Mouse (Mus musculus) kidney, postnatal 25 days (tissue): ENCODE data around the gene Ets2.
"Not testable (repeated sequence)": the region's sequence is repeated elsewhere in the genome, so short reads cannot be mapped to it uniquely, and the experiment has no call there.

Experiments
- DNase-seq, 2 experiments: peaks; one replicate each; pipeline ENCODE4 v3.0.0; 2021; ENCODE audit warnings: mixed read lengths in 2 of 2

The Ets2 gene

DNA sequence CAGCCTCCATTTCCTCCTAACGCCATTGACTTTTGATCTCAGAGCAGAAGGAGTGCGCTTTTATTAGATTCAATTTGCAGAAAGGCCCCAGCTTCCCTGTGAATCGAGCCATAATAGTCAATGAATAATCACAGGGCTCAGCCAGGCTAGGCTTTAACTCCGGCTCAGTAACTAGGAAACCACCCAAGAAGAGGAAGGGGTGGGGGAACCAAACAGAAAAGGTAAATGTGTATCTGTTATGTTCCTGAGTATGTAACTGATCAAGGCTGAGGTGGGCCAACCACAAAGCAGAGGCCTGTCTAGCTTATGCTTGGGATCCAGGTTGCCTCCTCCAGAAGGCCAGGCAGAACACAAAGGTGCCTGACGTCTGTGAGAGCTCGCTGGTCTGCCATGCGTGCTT, 1.7 kb upstream of the Ets2 start:
- peak; percentile 55 to 71 for DNase-seq

DNA sequence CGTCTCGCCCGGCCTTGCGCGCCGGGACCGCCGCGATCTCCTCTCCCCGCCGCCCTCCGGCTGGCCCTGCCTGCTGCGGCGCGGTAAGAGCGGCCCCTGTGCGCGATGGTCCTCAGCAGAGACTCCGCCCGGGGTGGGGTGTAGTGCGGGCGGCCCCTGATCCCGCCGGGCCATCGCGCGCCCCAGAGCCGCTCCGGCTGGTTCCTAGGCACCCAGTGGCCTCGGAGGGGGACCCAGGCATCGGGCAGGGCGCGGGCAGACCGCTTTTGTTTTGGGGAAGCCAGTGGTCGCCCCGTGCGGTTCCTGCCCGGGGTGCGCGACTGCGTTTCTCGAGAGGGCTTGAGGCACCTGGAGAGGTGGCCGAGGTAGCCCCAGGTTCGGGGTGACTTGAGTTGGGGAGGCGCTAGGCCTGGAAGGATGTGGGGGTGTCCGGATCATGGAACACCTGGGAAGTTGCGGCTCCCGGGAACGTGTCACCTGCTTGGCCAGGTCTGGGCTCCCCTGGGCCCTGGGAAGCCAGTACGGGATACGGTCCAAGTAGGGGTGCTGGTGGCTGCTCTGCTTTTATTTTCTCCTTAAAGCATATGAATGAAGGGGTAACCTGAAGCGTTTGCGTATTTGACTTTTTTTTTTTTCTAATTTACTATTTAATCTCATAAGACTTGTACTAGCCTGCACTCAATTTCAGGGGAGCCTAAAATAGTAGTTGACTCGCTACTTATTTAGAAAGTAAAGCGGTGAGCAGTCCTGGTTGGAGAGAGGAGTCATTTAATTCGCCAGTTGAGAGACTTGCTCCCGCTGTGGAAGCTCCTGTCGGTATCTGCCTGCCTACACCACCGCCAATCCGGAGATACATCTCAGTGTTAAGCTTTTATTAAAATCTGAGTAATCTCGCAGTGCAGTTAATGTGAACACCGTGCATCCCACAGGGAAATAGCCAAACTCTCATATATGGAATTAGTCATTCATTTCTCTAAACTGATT, 979 bp downstream of the Ets2 start:
- DNase-seq = peak; percentile 33 to 60

DNA sequence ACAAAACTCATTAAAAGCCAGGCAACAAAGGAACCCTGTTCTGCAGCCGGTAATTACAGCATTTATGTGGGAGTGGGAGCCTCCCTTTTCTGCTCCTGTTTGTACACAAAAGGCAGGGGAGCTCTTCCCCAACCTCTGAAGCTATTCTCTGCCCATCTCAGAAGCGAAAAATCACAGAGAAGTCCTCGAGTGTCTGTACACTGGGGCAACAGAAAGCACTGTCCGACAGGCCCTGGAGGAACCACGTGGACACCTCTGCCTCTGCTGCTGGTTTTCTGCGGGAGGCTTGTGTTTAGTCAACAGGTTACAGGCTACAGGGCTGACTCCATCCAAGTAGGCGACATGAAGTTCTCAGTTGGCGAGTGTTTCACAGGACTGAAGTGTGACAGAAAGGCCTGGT, 2.1 kb downstream of the Ets2 start:
- DNase-seq = peak in 1 of 2 experiments; percentile 56

DNA sequence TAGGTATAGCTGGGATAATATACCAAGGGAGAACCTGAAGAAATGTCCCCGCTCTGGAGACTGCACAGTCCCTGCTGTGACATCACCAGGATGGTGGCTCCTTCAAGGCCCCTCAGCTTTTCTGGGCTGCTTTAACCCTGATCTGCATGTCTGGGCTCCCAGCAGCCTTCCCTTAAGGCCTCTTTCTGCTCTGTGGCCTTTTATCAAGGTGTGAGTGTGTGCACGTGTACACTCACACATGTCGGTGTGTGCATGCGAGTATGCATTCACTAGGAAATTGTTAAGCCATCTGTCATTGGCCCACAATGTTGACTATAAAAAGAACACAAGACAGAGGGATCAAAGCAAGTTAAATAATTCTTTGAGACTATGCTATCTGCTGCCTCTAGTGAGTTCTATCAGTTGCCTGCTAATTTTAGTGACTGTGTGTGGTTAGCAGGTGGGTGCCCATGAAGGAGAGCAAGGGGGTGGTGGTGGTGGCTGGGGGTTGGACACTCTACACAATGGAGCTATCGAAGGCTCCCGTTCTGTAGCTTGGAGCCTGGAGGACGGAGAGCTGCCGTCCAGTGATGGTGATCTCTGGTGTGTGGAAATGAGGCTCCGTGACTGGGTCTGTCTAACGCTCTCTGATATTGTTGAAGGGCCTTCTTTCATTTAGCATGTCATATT, 2.9 kb downstream of the Ets2 start:
- no peak for DNase-seq

DNA sequence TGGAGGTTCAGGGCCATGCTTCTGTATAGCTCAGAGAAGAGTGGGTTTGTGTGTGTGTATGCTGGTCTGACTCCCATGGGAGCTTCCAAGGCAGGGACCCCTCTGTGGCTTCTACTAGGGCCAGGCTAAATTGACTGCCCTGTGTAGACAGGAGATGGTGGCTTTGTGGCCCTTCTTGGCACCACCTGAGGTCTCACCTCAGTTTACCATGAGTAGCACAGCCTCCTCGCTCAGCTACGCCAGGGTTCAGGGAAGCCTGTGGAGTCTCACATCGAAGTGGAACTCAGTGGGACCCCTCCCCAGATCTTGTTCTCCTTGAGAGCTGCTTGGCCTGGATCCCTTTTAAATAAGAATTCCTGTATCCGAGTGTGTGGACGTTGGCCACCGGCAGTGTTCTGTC, 3.9 kb downstream of the Ets2 start:
- DNase-seq = no peak

DNA sequence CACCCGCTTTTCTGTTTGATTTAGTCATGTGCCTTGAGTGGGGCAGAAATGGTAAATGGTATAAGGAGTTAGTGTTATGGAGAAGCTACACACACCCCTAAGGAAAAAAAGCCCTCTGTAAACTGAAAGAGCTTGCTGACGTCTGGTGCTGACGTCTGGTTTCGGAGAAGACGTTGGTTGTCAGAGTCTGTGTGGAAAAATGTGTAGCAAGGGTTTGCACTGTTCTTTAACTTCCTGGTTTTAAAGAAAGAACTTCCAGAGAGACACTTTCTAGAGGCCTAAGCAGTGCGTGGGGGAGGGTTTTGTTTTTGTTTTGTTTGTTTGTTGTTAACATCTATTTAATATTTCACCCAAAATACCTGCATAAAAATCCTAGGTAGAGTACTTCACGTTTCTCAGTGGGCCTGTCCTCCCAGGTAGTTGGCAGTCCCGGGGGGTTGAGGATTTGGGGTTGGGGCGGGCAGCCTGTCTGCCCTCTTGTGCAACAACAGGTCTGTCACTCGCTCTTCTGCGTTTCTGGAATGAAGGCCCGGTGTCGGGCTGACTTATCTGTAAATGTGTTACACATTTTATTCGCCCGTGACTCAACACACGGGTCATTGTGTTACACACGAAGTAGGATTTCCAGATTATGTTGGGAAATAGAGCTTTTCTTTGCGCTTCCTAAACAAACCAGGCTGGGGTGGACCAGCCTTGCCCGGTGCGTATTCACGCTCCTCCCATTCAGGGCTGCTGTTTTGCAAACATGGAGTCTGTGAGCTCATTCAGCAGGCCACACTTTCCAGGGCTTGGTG, 6.5 kb downstream of the Ets2 start:
- DNase-seq = peak; percentile 30 to 66

DNA sequence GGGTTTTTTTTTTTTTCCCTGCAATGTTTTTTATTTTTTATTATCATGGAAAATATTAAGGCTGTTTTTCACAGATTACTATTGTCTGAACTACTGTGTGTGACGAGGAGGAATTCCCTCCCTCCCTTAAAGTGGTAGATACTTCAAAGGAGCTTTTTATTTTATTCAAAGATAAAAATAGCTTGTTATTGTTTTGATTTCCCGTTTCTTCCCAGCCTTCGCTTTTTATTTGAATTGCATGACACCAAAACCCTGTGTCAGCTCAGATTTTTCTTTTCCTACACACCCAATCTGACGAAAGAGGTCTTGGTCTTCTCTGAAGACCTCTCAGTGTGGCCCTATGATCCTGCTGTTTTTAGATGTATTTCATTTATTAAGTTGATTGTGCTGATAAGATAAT, 7.3 kb downstream of the Ets2 start:
- DNase-seq = no peak

DNA sequence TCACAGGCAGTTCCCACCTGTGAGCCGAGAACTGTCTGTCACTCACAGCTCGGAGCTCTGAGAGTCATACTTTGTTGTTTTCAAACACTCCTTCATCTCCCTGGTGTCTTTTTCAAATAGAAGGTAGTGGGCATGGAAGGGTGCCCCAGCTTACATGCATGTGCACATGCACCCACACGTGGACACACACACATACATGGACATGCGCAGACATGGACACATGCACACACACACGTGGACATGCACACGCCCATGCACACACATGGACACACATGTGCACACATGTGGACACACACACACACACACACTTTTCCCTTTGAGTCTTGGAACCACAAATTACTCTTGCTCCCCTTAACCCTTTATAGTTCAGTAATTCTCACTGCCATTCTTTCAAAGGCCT, 8.3 kb downstream of the Ets2 start:
- no peak for DNase-seq

DNA sequence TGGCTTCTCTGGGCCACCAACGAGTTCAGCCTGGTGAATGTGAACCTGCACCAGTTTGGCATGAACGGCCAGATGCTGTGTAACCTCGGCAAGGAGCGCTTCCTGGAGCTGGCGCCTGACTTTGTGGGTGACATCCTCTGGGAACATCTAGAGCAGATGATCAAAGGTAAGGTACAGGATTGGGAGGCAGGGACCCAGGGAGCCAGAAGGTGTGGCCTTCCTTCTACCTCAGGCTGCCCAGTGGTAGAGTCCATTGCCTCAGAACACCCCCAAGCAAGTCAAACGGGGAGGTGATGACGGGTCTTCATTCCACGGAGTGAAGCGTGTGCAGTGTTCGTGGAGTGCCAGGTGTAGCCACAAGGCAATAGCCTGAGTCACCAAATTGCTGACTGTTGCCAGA, 10.2 kb downstream of the Ets2 start:
- DNase-seq = no peak

DNA sequence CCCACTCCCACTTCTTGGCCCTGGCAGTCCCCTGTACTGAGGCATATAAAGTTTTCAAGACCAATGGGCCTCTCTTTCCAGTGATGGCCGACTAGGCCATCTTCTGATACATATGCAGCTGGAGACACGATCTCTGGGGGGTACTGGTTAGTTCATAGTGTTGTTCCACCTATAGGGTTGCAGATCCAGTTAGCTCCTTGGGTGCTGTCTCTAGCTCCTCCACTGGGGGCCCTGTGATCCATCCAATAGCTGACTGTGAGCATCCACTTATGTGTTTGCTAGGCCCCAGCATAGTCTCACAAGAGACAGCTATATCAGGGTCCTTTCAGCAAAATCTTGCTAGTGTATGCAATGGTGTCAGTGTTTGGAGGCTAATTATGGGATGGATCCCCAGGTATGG, 11.2 kb downstream of the Ets2 start:
- not testable (repeated sequence) for DNase-seq

DNA sequence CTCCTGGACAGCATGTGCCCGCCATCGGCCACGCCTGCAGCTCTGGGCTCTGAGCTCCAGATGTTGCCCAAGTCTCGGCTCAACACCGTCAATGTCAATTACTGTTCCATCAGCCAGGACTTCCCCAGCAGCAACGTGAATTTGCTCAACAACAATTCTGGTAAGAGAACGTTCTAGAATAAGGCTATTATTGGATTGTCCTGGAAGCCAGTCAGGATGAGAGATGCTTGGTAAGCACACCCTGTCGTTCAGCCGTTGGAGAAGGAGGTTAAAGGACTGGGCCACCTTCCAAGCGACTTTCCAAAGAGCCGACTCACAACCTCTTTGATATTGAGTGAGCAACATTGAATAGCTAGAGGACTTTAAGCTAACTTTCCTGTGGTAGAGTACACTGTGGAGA, 13.2 kb downstream of the Ets2 start:
- no peak for DNase-seq

DNA sequence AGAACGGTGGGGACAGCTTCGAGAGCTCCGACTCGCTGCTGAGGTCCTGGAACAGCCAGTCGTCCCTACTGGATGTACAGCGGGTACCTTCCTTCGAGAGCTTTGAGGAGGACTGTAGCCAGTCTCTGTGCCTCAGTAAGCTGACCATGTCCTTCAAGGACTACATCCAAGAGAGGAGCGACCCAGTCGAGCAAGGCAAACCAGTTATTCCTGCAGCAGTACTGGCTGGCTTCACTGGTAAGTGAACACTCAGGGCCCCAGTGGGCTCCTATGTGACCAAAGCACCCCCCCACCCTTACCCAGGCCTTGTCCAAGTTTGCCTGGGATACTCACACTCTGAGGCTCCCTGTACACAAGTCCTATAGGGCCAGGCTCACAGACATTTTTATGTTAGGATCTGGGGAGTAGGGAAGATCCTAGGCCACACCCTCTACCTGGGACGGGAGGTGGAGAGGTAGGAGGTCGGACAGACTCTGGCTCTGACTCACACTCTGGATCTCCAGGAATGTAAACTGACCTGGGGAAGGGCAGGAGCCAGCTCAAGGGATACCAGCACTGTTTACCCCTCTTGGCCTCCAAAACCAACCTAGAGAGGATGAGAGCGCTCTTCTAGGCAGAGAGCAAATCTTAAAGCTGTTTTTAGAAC, 14.3 kb downstream of the Ets2 start:
- no peak for DNase-seq

DNA sequence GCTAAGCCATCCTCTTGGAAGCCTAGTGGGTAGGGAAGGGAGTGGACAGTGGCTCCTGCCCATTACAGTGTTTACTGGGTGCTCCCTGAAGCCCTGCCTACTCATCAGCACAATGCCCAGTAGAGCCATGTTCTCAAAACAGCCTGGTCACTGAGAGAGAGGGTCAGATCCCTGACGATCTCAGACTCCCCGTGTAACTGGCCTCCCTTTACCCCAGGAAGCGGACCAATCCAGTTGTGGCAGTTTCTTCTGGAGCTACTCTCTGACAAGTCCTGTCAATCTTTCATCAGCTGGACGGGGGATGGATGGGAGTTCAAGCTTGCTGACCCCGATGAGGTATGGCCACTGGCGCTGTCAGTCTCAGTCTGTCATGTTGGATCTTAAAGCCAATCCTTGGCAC, 15.8 kb downstream of the Ets2 start:
- no peak for DNase-seq

DNA sequence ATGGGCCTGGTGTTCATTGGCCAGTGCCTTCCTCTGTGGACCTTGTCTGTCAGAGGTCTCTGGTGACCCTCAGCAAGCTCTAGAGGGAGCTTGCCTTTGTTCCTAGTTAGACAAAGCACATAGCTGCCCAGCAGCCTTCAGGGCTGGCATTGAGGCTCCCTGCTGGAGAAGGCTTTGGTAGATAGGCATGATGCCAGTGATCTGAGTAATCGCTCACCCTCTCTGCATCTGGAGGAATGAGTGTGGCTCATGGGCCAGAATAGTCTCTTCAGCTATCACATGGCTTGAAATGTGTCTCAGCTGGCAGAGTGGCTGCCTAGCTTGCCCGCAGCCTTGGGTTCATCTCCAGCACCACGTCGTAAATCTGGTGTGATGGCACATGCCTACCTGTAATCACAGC, 16.2 kb downstream of the Ets2 start:
- no peak for DNase-seq

DNA sequence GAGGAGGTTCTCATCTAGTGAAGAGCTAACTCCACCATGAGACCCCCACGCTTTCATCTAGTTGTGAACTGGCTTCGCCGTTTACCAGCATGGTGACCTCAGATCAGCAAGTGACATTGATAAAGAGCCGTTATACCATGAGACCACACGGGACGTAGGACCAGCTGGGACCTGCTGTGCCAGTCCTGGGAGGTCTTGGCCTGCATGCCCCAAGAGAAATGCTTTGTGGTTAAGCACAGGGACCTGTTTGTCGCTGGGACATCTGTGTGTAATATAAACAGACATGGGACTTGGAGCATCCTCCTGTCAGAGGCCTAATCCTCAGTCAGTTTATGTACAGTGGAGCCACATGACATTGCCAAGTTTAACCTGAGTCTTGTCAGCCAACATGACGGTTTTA, 18.7 kb downstream of the Ets2 start:
- no peak for DNase-seq

DNA sequence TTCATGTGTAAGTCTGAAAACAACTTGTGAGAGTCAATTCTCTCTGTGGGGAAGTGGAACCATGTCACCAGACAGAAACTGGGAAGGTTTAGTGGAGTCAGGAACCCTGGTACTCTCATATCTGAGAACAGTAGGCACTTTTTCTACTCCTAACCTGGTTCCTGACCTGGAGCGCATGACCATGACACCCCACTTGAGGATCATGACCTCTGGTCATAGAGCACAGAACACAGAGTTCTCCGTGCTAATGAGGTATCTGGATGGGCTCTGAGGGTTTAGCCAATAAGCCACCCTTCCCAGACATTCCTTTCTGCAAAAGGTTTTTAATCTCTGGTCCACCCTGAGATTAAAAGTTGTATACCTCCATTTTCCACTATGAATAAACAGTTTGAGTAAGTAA, 22.4 kb downstream of the Ets2 start:
- no peak for DNase-seq

DNA sequence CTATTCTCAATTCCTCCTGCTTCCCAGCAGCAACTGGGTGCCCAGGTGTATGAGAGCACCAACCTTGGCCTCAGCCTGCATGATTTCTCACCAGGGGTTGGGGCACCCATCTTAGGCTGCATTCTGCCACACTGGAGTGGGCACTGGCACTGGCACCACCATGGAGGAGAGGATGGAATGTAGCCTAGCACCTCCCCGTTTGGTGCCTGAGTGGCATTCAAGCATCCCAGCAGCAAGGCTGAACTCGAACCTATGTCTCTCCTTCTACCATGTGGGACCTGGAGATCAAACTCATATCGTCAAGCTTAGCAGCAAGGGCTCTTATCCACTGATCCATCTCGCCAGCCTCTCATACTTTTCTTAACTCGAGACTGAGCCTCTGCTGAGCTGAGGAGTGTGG, 22.9 kb downstream of the Ets2 start:
- DNase-seq = no peak

DNA sequence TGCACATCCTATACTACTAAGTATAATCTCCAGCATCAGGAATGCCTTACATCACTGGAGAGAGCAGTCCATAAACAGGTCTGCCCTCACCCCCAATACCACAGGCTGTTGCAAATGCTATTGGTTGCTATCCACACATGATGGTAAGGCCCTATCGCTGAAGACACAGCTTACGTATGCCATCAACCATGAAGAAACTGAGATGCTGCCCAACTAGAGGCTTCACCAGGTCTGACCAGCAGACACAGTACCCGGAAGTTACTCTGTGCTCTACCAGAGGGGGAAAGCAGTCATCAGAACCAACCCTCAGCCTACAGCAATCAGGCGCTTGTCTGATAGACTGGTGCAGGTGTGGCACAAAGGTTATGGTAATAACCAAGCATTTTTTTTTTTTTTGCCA, 24.9 kb downstream of the Ets2 start:
- no peak for DNase-seq

DNA sequence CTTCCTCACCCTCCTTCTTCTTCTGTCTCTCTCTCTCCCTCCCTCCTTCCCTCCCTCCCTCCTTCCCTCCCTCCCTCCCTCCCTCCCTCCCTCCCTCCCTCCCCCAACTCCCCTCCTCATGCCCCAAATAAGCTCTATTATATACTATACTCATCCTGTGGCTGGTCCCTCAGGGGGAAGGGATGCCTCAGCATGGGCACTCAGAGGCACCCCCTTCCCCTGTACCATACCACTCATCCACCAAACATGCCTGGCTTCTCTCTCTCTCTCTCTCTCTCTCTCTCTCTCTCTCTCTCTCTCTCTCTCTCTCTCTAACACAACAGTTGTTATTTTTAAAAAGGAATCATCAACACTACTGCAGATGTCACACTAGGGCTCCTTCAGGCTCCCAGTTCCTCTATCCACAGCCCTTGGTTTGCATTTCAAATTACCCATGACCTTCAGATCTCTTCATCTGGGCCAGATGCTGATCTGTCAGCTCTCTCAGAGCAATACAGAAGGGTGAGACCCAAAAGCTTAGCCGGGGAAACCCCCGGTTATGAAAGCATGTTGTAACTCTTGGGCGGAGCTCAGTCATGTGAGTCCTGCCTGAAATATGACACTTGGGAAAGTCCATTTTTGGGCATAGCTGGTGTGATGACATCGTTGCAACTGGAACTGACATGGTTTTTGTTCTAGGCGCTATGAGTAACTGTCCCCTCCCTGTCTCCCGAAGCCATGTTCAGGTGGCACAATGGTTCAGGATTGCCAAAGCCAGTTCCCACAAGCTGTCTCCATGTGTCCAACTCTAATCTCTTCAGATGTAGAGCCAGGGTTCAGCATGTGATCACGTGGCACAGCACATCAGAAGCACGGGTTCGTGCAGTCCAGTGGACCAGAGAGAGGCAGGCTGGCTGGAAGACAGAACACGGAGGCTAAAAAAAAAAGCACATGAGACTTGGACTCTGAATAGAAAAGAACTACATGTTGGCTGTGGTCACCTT, 26.9 kb downstream of the Ets2 start:
- peak in 1 of 2 experiments; percentile 49 for DNase-seq

DNA sequence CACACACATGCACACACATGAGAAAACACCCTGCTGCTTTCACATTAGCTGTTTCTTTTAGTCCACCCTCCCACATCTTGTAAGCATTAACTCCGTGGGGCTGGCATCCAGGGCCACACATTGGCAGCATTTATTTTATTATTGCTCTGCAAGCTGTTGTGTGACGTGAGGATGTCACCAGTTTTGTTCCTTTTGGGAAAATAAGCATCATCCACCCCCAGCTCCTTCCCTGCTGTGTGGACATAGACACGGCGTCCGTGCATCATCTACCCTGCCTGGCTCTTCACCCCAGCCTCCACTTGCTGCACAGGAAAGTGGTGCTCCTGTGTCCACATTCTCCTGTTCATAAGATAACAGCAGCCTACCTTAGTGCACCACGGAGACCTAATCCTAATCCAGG, 27.9 kb downstream of the Ets2 start:
- DNase-seq = no peak

DNA sequence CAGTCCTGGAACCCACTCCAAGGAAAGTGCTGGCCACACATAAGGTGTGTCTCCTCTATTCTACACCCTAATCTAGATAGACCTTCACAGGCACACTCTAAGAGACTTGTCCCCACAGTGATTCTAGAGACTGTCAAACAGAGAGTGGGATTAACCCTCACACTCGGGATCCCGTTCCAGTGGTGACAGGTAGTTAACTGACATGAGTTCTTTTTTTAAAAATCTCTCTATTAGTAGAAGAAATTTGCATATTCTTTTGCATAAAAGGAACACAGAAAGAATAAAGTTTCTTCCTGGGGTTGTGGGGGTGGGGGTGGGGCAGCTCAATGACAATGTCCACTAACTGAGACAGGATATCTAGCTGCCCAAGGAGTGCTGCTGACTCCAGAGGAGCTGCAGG, 32.9 kb downstream of the Ets2 start:
- DNase-seq = no peak

DNA sequence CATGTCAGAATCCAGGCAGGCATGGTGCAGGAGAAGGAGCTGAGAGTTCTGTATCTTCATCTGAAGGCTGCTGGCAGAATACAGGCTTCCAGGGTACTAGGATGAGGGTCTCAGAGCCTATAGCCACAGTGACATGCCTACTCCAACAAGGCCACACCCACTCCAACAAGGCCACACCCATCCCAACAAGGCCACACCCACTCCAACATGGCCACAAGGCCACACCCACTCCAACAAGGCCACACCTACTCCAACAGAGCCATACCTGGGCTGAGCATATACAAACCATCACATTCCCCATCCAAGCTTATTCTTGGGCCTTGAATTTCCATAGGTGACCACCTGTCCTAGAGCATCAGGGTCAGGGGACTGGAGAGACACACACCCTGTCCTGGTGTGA, 34.2 kb downstream of the Ets2 start:
- DNase-seq = no peak
